Mouse (Mus musculus) midbrain, embryonic 14.5 days (tissue): ENCODE results near the gene Ccdc50. TPM values are rescaled to one million over a fixed set of nuclear protein-coding genes. Genes with fewer than 3 reads are reported as not detected.

Experiments
- ATAC-seq: fragments of 200-750 bp; cut with Nextera tagmentation; 2 replicates; pipeline ENCODE4 v1.8.0; 2017; ENCODE audit warnings: moderate number of reproducible peaks, moderate library complexity; ENCODE audit not compliant: low FRiP score, low TSS enrichment
- DNase-seq: peaks from one replicate; pipeline ENCODE4 v3.0.0-alpha.2; 2015
- H3K27ac ChIP-seq: fragments of 300-500 bp; sonication (generic); replicated peaks from 2 replicates; pipeline ENCODE4 v1.5.1; 2014; ENCODE audit warnings: mild to moderate bottlenecking, low read depth, low read length, moderate library complexity
- H3K27me3 ChIP-seq: fragments of 300-500 bp; sonication (generic); 2 replicates; pipeline ENCODE4 v1.6.1; 2014; ENCODE audit warnings: low read length, control low read depth, mixed read lengths; ENCODE audit not compliant: control insufficient read depth, insufficient read depth
- H3K36me3 ChIP-seq: fragments of 300-500 bp; sonication (generic); 2 replicates; pipeline ENCODE4 v1.6.1; 2014; ENCODE audit warnings: low read length, control low read depth; ENCODE audit not compliant: control insufficient read depth, insufficient read depth
- H3K4me1 ChIP-seq: fragments of 300-500 bp; sonication (generic); 2 replicates; pipeline ENCODE4 v1.6.1; 2014; ENCODE audit warnings: mild to moderate bottlenecking, antibody characterized with exemption, low read length, control low read depth; ENCODE audit not compliant: control insufficient read depth, insufficient read depth
- H3K4me2 ChIP-seq: fragments of 300-500 bp; sonication (generic); 2 replicates; pipeline ENCODE4 v1.6.1; 2014; ENCODE audit warnings: mild to moderate bottlenecking, low read length, moderate library complexity
- H3K4me3 ChIP-seq: fragments of 300-500 bp; sonication (generic); replicated peaks from 2 replicates; pipeline ENCODE4 v1.5.1; 2014; ENCODE audit warnings: low read depth, low read length
- H3K9ac ChIP-seq: fragments of 300-500 bp; sonication (generic); replicated peaks from 2 replicates; pipeline ENCODE4 v1.6.1; 2014; ENCODE audit warnings: mild to moderate bottlenecking, low read length, moderate library complexity
- H3K9me3 ChIP-seq: fragments of 300-500 bp; sonication (generic); 2 replicates; pipeline ENCODE4 v1.6.1; 2016; ENCODE audit warnings: low read length, control low read depth, mixed read lengths; ENCODE audit not compliant: control insufficient read depth
- WGBS: fragments of 180-500 bp; shearing (Covaris S2); extraction: QIAGEN DNeasy Blood & Tissue Kit; methylation state at CpG from one replicate; pipeline ENCODE4 v1.1.7; 2014; 5-methylcytosine and 5-hydroxymethylcytosine counted together
- polyA plus RNA-seq: library from polyadenylated mRNA; unstranded; fragments of >200 nt; fragmentation: Nextera tagmentation; extraction: Ambion mirVana; gene quantifications from 2 replicates; pipeline ENCODE4 v1.2.1, GENCODE M21; 2014

Gene Ccdc50
- polyA plus RNA-seq, 1 experiment from 2014 or later: 74.2 TPM

- peak overlapping the region; percentile 98 for H3K9ac ChIP-seq
- no peaks in the 10 kb centered on the region for H3K27me3 ChIP-seq
- DNase-seq (peak; percentile 56), ATAC-seq (peak; percentile 13; the same call in 1 of the 2 replicates)
- H3K9me3 ChIP-seq: no peaks in the 10 kb centered on the region
- H3K27ac ChIP-seq: peak overlapping the region; percentile 98
- peak overlapping the region; percentile 93 for H3K4me3 ChIP-seq
- WGBS: 20% methylated on average over 7 of the region's 7 CpGs
- H3K4me2 ChIP-seq: peak overlapping the region; percentile 80
- peaks cover 30% of the 10 kb centered on the region for H3K4me1 ChIP-seq
- no peaks in the 10 kb centered on the region for H3K36me3 ChIP-seq
These were observed 1.0 kb downstream of the Ccdc50 start for GRCm38 (mm10) chr16:27389534-27390282.

- H3K9ac ChIP-seq: peak overlapping the region; percentile 98; the same call in 1 of the 2 replicates
- ATAC-seq: no peak
These were observed 1.6 kb downstream of the Ccdc50 start for GRCm38 (mm10) chr16:27390306-27390705.

GRCm38 (mm10) chr16:27391845-27392244 is 3.2 kb downstream of the Ccdc50 start:
- Histone ChIP-seq H3K27ac (no peak overlapping the region), H3K9me3 (0 out of 2 replicates have a peak, but pooled peaks cover 5% of the 10 kb centered on the region), H3K4me2 (no peak overlapping the region), H3K4me3 (no peak overlapping the region), H3K27me3 (no peaks in the 10 kb centered on the region), H3K4me1 (peaks cover 30% of the 10 kb centered on the region), H3K9ac (no peak overlapping the region), H3K36me3 (no peaks in the 10 kb centered on the region)
- WGBS: 91% methylated on average over 2 of the region's 2 CpGs
- ATAC-seq (no peak), DNase-seq (no peak)

More at GRCm38 (mm10) chr16:27390306-27390705, 1.6 kb downstream of the Ccdc50 start:
- Histone ChIP-seq H3K27me3 (no peaks in the 10 kb centered on the region), H3K36me3 (no peaks in the 10 kb centered on the region), H3K9me3 (no peaks in the 10 kb centered on the region), H3K4me2 (peak overlapping the region; percentile 80), H3K4me1 (peaks cover 30% of the 10 kb centered on the region), H3K4me3 (peak overlapping the region; percentile 93), H3K27ac (no peak overlapping the region)
- peak; percentile 5 for DNase-seq
- WGBS: 93% methylated on average over 4 of the region's 4 CpGs

GRCm38 (mm10) chr16:27395251-27396037 is 6.8 kb downstream of the Ccdc50 start:
- Histone ChIP-seq H3K4me1 (peaks cover 19% of the 10 kb centered on the region), H3K27ac (no peak overlapping the region), H3K36me3 (no peaks in the 10 kb centered on the region), H3K4me3 (no peak overlapping the region), H3K9me3 (0 out of 2 replicates have a peak, but pooled peaks cover 5% of the 10 kb centered on the region), H3K9ac (no peak overlapping the region), H3K27me3 (no peaks in the 10 kb centered on the region), H3K4me2 (no peak overlapping the region)
- no peak for DNase-seq
- ATAC-seq: no peak
- WGBS: 95% methylated on average over 4 of the region's 4 CpGs

- Histone ChIP-seq H3K9me3 (0 out of 2 replicates have a peak, but pooled peaks cover 5% of the 10 kb centered on the region), H3K9ac (no peak overlapping the region), H3K27me3 (no peaks in the 10 kb centered on the region), H3K27ac (no peak overlapping the region), H3K4me3 (no peak overlapping the region), H3K4me2 (no peak overlapping the region), H3K36me3 (no peaks in the 10 kb centered on the region), H3K4me1 (peaks cover 4% of the 10 kb centered on the region; the same call in 1 of the 2 replicates)
- WGBS: 96% methylated on average over 1 of the region's 1 CpGs
- DNase-seq: no peak
- ATAC-seq: no peak
These were observed 8.3 kb downstream of the Ccdc50 start for GRCm38 (mm10) chr16:27396951-27397350.

- Histone ChIP-seq H3K4me1 (no peaks in the 10 kb centered on the region), H3K4me2 (no peak overlapping the region), H3K36me3 (no peaks in the 10 kb centered on the region), H3K9ac (no peak overlapping the region), H3K27ac (no peak overlapping the region), H3K9me3 (0 out of 2 replicates have a peak, but pooled peaks cover 5% of the 10 kb centered on the region), H3K4me3 (no peak overlapping the region), H3K27me3 (no peaks in the 10 kb centered on the region)
- DNase-seq (no peak), ATAC-seq (no peak)
- WGBS: 94% methylated on average over 3 of the region's 3 CpGs
These were observed 10.5 kb downstream of the Ccdc50 start for GRCm38 (mm10) chr16:27399026-27399718.

- WGBS: 93% methylated on average over 6 of the region's 6 CpGs
- Histone ChIP-seq H3K9ac (no peak overlapping the region), H3K4me3 (no peak overlapping the region), H3K27me3 (no peaks in the 10 kb centered on the region), H3K4me1 (no peaks in the 10 kb centered on the region), H3K4me2 (no peak overlapping the region), H3K9me3 (0 out of 2 replicates have a peak, but pooled peaks cover 5% of the 10 kb centered on the region), H3K36me3 (no peaks in the 10 kb centered on the region), H3K27ac (no peak overlapping the region)
- ATAC-seq (no peak), DNase-seq (no peak)
These were observed 11.1 kb downstream of the Ccdc50 start for GRCm38 (mm10) chr16:27399719-27400253.

- H3K4me1 ChIP-seq: no peaks in the 10 kb centered on the region
- no peak overlapping the region for H3K9ac ChIP-seq
- H3K27me3 ChIP-seq: no peaks in the 10 kb centered on the region
- 92% methylated on average over 2 of the region's 2 CpGs for WGBS
- no peak overlapping the region for H3K27ac ChIP-seq
- ATAC-seq (no peak), DNase-seq (no peak)
- peaks cover 6% of the 10 kb centered on the region for H3K36me3 ChIP-seq
- H3K4me3 ChIP-seq: no peak overlapping the region
- H3K4me2 ChIP-seq: no peak overlapping the region
- no peaks in the 10 kb centered on the region for H3K9me3 ChIP-seq
These were observed 12.9 kb downstream of the Ccdc50 start for GRCm38 (mm10) chr16:27401579-27401978.
